Mouse (Mus musculus) cortical plate, adult 2 months (tissue): Measurements from ENCODE around the gene Gm17079. TPM values are rescaled to one million over a fixed set of nuclear protein-coding genes. Genes with fewer than 3 reads are reported as not detected.
"Not testable (repeated sequence)": the region's sequence is repeated elsewhere in the genome, so short reads cannot be mapped to it uniquely, and the experiment has no call there.

Experiments
- H3K27ac ChIP-seq: fragments of 200-500 bp; 2 replicates; pipeline ENCODE4 v1.5.1; 2012; ENCODE audit warnings: low read length, control low read depth, inconsistent platforms; ENCODE audit not compliant: insufficient read depth
- H3K4me1 ChIP-seq: fragments of 200-500 bp; 2 replicates; pipeline ENCODE4 v1.6.1; 2011; ENCODE audit warnings: low read length; ENCODE audit not compliant: control insufficient read depth, insufficient read depth
- H3K4me3 ChIP-seq: fragments of 200-500 bp; 2 replicates; pipeline ENCODE4 v1.5.1; 2011; ENCODE audit warnings: mild to moderate bottlenecking, low read length, control low read depth; ENCODE audit not compliant: insufficient read depth
- CTCF ChIP-seq: fragments of 200-500 bp; IDR thresholded peaks from 2 replicates; pipeline ENCODE4 v1.5.1; 2011; ENCODE audit warnings: mild to moderate bottlenecking, control low read depth, low read length; ENCODE audit not compliant: insufficient read depth; ENCODE audit errors: extremely low read depth
- POLR2A ChIP-seq: fragments of 200-500 bp; IDR thresholded peaks from 2 replicates; pipeline ENCODE4 v1.6.1; 2011; ENCODE audit warnings: mild to moderate bottlenecking, low read length, control low read depth; ENCODE audit not compliant: insufficient read depth; ENCODE audit errors: extremely low read depth
- polyA plus RNA-seq: library from polyadenylated mRNA; depleted of rRNA; stranded (reverse); fragments of >200 nt; gene quantifications from 2 replicates; pipeline ENCODE4 v1.2.3, GENCODE M21; 2012; rRNA removed

The Gm17079 gene
- not detected in 2 replicates for polyA plus RNA-seq

- not testable (repeated sequence) for H3K27ac ChIP-seq, H3K4me3 ChIP-seq, H3K4me1 ChIP-seq
Measured at GRCm38 (mm10) chr14:51695368-51695767, at the start of gene Gm17079. Gm17079 (minus strand) TSS chr14:51695468.

- H3K27ac ChIP-seq = no peak overlapping the region
- H3K4me1 ChIP-seq = no peaks in the 10 kb centered on the region
- no peak for TF ChIP-seq POLR2A
- no peak for TF ChIP-seq CTCF
- H3K4me3 ChIP-seq = peak overlapping the region; percentile 5; the same call in 1 of the 2 replicates
Measured at GRCm38 (mm10) chr14:51740347-51741170, 45.3 kb upstream of the Gm17079 start.

DNA sequence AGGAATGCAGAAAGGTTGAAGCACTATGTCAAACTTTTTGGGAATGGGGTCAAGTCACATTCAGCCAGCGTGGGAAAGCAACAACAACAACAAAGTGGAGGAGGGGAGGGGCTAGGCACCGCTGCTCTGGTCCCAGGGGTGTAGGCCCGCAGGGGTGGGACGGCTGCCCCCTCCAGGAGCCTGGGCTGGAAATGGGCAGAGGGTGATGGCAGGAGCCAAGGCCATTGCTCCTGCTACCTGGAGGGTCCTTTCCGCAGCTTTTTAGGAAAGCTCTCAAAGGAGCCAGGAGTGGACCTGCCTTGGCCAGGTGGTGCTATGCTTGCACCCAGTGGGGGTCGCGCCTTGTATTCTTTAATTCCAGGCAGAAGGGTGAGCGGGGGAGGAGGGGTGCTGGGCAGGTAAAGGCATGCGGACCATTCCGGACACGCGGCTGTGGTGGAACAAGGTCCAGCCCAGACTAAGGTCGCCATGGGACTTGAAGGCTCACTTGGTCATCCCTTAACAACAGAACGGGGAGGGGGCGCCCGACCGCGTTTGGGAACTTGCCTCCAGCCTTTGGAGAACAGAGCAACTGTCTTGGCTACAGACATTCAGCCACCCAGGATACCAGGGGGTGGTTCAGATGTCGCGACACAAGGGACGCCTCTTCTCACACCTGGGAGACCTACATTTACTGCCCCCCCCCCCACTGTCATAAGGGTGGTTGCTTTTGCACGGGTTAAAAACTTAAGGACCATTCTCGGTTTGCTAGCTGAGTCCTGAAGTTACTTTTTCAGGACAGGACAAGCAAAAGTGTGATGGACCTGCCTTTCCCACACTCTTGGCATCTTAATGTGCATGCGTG lies 44.1 kb upstream of the Gm17079 start:
- H3K4me1 ChIP-seq = no peaks in the 10 kb centered on the region
- no peak for TF ChIP-seq CTCF
- H3K27ac ChIP-seq = no peak overlapping the region
- H3K4me3 ChIP-seq = no peak overlapping the region; the same call in 1 of the 2 replicates

GRCm38 (mm10) chr14:51738411-51739149 lies 43.3 kb upstream of the Gm17079 start:
- TF ChIP-seq CTCF = no peak
- no peak for TF ChIP-seq POLR2A
- Histone ChIP-seq H3K27ac (no peak overlapping the region), H3K4me1 (no peaks in the 10 kb centered on the region), H3K4me3 (peak overlapping the region; percentile 3; the same call in 1 of the 2 replicates)

- H3K4me1 ChIP-seq = no peaks in the 10 kb centered on the region
- no peak overlapping the region for H3K27ac ChIP-seq
- H3K4me3 ChIP-seq = no peak overlapping the region
- TF ChIP-seq POLR2A (no peak), CTCF (no peak)
Measured at GRCm38 (mm10) chr14:51737967-51738366, 42.7 kb upstream of the Gm17079 start.

GRCm38 (mm10) chr14:51717083-51717482 lies 21.8 kb upstream of the Gm17079 start, which contains the start of gene Gm5800:
Gm5800 (minus strand) TSS chr14:51717183.
- no peak for TF ChIP-seq POLR2A
- TF ChIP-seq CTCF = no peak
- Histone ChIP-seq H3K27ac (no peak within 1 kb of the TSS), H3K4me3 (no peak within 1 kb of the TSS), H3K4me1 (no peaks in the 10 kb centered on the region)

DNA sequence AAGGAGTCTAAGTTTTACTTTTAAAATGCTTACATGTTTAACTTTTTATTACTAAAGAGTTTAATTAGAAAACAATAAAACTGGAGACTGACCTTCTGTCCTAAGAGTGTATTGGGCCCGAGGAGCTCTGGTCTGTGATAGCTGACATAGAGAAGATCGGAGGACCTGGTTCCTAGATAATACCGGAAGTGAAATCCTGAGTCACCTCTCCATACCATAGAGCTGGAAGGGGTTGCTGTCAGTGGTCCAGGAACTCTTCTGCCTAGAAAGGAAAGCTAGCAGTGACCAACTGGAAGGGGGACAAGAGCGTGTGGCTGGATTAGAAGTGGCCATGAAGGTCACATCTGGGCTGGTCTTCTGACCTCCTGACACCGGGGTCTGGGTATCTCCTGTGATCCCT lies 18.0 kb downstream of the Gm17079 start:
- H3K4me3 ChIP-seq = no peak overlapping the region
- H3K27ac ChIP-seq = no peak overlapping the region
- TF ChIP-seq CTCF (no peak), POLR2A (no peak)
- H3K4me1 ChIP-seq = no peaks in the 10 kb centered on the region

Other genes with a start within 250 kb of the Gm17079 start
- gene Vmn2r89, start 243.6 kb downstream of the Gm17079 start, polyA plus RNA-seq = not detected in 2 replicates
- gene Gm5622, start 142.7 kb downstream of the Gm17079 start, polyA plus RNA-seq = not detected in 2 replicates
- gene Gm17175, start 121.4 kb downstream of the Gm17079 start, polyA plus RNA-seq = not detected in 2 replicates
- not detected in 2 replicates for gene Gm17174, start 103.3 kb downstream of the Gm17079 start, polyA plus RNA-seq
- gene Gm17078, start 84.2 kb downstream of the Gm17079 start, polyA plus RNA-seq = not detected in 2 replicates
- not detected in 2 replicates for gene Gm4181, start 59.8 kb downstream of the Gm17079 start, polyA plus RNA-seq
- gene Gm5800, start 21.7 kb upstream of the Gm17079 start, polyA plus RNA-seq = not detected in 2 replicates
- not detected in 2 replicates for gene Ang4, start 78.1 kb upstream of the Gm17079 start, polyA plus RNA-seq
- gene AY358078, start 104.6 kb upstream of the Gm17079 start, polyA plus RNA-seq = not detected in 2 replicates
- not detected in 2 replicates for gene Ear6, start 158.2 kb upstream of the Gm17079 start, polyA plus RNA-seq
- gene Mettl17, start 189.4 kb upstream of the Gm17079 start, polyA plus RNA-seq = 41.4 and 49.3 TPM in 2 replicates
- 17.8 and 18.7 TPM in 2 replicates for gene Slc39a2, start 197.4 kb upstream of the Gm17079 start, polyA plus RNA-seq
- gene Ndrg2, start 218.7 kb upstream of the Gm17079 start, polyA plus RNA-seq = 955 and 1,100 TPM in 2 replicates
- not detected in 2 replicates for gene Tppp2, start 223.0 kb upstream of the Gm17079 start, polyA plus RNA-seq
- 0.17 and 0.21 TPM in 2 replicates for gene Rnase13, start 227.3 kb upstream of the Gm17079 start, polyA plus RNA-seq